Mouse (Mus musculus) thymus, adult 2 months (tissue): ENCODE measurements around the gene Syde1. TPM values are rescaled to one million over a fixed set of nuclear protein-coding genes. Genes with fewer than 3 reads are reported as not detected.
A peak's percentile ranks its signal among the peaks of the same experiment; 100 is the strongest.

Experiments
- DNase-seq: peaks from one replicate; pipeline ENCODE4 v3.0.0; 2021
- H3K27ac ChIP-seq: fragments of 200-500 bp; 2 replicates; pipeline ENCODE4 v1.5.1; 2012; ENCODE audit warnings: low read length, control low read depth; ENCODE audit not compliant: control insufficient read depth, insufficient read depth
- H3K27me3 ChIP-seq: fragments of 200-500 bp; 2 replicates; pipeline ENCODE4 v1.6.1; 2012; ENCODE audit warnings: mild to moderate bottlenecking, low read length, moderate library complexity, mixed read lengths; ENCODE audit not compliant: control insufficient read depth, insufficient read depth
- H3K36me3 ChIP-seq: fragments of 200-500 bp; 2 replicates; pipeline ENCODE4 v1.6.1; 2012; ENCODE audit warnings: mild to moderate bottlenecking, low read length, moderate library complexity; ENCODE audit not compliant: control insufficient read depth, insufficient read depth
- H3K4me1 ChIP-seq: fragments of 200-500 bp; replicated peaks from 2 replicates; pipeline ENCODE4 v1.6.1; 2012; ENCODE audit warnings: low read length; ENCODE audit not compliant: control insufficient read depth, insufficient read depth
- H3K4me3 ChIP-seq: fragments of 200-500 bp; 2 replicates; pipeline ENCODE4 v1.5.1; 2012; ENCODE audit warnings: mild to moderate bottlenecking, low read length, control low read depth, moderate library complexity; ENCODE audit not compliant: control insufficient read depth, insufficient read depth
- CTCF ChIP-seq: fragments of 200-500 bp; IDR thresholded peaks from 2 replicates; pipeline ENCODE4 v1.5.1; 2012; ENCODE audit warnings: mild to moderate bottlenecking, control low read depth, low read length, moderate library complexity, borderline replicate concordance; ENCODE audit not compliant: control insufficient read depth, poor library complexity, insufficient read depth; ENCODE audit errors: extremely low read depth
- POLR2A ChIP-seq: fragments of 200-500 bp; IDR thresholded peaks from 2 replicates; pipeline ENCODE4 v1.6.1; 2012; ENCODE audit warnings: mild to moderate bottlenecking, low read length, control low read depth, moderate library complexity; ENCODE audit not compliant: control insufficient read depth, poor library complexity, insufficient read depth; ENCODE audit errors: extremely low read depth
- WGBS: fragments of 180-500 bp; shearing (Covaris S2); methylation state at CpG from one replicate; pipeline ENCODE4 v1.1.7; 2018; 5-methylcytosine and 5-hydroxymethylcytosine counted together
- polyA plus RNA-seq: library from polyadenylated mRNA; depleted of rRNA; stranded (reverse); fragments of >200 nt; gene quantifications from 2 replicates; pipeline ENCODE4 v1.2.3, GENCODE M21; 2012

The Syde1 gene
- polyA plus RNA-seq, 1 experiment, result 12.2 TPM

DNA sequence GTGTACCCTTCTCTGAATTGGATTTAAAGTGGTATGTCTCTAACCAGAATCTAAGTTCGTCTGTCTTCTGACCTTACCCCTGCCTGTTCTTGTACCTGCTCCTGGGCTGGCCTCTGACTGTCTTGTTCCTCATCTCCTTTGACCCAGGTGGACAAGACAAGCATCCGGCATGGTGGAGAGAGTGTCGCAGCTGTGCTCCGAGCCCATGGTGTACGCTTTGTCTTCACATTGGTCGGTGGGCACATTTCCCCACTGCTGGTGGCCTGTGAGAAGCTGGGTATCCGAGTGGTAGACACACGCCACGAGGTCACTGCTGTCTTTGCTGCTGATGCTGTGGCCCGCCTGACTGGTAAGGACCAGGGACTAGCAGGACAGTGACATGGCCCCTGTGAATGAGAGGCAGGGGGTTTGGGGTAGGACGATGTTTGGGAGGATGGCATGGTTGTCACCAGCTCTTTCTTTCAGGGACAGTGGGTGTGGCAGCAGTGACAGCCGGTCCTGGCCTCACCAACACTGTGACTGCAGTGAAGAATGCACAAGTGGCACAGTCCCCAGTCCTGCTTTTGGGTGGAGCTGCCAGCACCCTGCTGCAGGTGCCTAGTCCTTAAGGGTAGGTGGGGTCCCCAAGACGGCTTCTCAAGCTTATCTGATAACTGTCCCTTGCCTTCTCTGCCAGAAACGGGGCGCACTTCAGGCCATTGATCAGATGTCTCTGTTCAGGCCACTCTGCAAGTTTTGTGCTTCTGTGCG lies 15.2 kb downstream of the Syde1 start:
- peak overlapping the region; percentile 37 for H3K4me3 ChIP-seq
- peaks cover 53% of the 10 kb centered on the region for H3K4me1 ChIP-seq
- H3K27ac ChIP-seq, result peak overlapping the region; percentile 62; the same call in 1 of the 2 replicates
- H3K36me3 ChIP-seq, result peaks cover 28% of the 10 kb centered on the region
- H3K27me3 ChIP-seq, result no peaks in the 10 kb centered on the region
- 79% methylated on average over 16 of the region's 16 CpGs for WGBS
- DNase-seq, result peak; percentile 29
- TF ChIP-seq POLR2A (no peak), CTCF (no peak)

- peaks cover 45% of the 10 kb centered on the region for H3K4me1 ChIP-seq
- H3K4me3 ChIP-seq, result peak overlapping the region; percentile 5
- H3K27ac ChIP-seq, result peak overlapping the region; percentile 27
- peaks cover 20% of the 10 kb centered on the region for H3K36me3 ChIP-seq
- 79% methylated on average over 2 of the region's 2 CpGs for WGBS
- DNase-seq, result no peak
- H3K27me3 ChIP-seq, result no peaks in the 10 kb centered on the region
- TF ChIP-seq CTCF, result no peak
- TF ChIP-seq POLR2A, result no peak
Observed at GRCm38 (mm10) chr10:78575690-78576089, 16.1 kb downstream of the Syde1 start.

DNA sequence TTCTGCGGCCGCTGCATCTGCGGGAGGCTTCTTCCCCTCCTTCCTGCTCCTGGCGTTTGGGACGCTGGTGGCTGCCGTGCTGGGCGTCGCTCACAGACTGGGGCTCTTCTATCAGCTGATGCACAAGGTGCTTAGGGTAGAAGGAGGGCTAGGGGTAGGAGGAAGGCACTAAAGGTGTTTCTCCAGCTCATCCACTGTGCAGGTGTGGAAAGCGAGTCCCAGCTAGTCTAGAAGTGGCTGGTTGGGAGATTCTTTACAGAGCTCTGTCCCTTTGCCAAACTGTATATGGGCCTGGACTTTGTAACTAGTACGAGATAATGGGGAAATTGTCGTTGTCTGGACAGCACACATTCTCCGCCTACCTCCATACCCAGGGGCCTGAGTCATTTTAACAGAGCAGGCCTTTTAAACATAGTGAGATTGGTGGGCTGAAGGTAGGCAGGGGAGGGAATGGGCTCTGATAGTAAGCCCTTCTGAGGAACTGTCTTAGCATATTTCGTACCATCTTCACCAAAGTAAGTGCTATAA lies 16.6 kb downstream of the Syde1 start:
- DNase-seq, result no peak
- 10% methylated on average over 13 of the region's 13 CpGs for WGBS

DNA sequence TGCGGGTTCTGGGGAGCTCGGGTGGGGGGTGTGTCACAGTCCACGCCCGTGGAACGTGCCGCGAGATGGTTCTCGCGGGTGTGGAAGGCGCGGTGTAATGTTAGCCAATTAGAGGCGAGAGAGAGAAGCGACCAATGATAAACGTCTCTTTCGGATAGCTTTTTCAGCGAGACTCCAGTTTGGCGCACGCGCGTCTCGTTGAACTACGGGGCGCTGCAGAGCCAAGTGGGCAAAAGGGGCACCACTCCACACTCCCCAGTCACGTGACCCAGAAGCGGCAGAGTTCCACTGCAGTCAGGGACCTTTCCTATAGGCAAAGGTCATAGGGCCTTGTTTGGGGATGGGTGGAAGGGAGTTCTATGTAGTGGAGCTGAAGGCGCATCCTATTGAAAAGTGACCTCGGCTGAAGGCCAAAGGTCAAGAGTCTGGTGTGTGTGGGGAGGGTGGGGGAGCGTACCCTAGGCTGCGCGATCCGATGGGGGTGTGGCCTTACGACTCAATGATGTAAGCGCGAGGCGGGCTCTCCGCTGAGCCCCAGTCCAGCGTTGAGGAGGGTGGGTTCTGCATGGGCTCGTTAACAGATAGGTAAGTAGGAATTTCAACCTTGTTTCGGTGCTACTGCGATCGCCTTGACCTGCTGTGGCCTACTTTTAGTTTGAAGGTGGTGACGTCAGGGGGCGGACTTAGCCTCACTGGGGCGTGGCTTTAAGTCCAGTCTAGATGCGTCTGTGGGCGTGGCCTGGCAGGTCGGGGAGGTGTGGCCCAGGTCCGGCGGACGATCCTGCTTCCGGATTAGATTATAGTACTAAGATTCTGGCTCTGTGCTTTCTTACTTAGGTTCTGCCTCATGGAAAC lies 17.3 kb downstream of the Syde1 start, which contains the start of gene Ilvbl:
TSS of gene Ilvbl (plus strand) at position 97 of the 855 bp plus-strand sequence.
- Histone ChIP-seq H3K36me3 (peaks cover 7% of the 10 kb centered on the region), H3K27me3 (no peaks in the 10 kb centered on the region), H3K4me3 (peak within 1 kb of the TSS; percentile 87), H3K4me1 (peaks cover 34% of the 10 kb centered on the region), H3K27ac (peak within 1 kb of the TSS; percentile 93)
- under 1% methylated on average over 51 of the region's 51 CpGs for WGBS
- peak; percentile 96 for DNase-seq
- TF ChIP-seq POLR2A, result peak; percentile 74
- 0 out of 2 replicates have a peak, but pooled peaks have one; percentile 37 for TF ChIP-seq CTCF

More for the DNA sequence above, 16.6 kb downstream of the Syde1 start:
- Histone ChIP-seq H3K27me3 (no peaks in the 10 kb centered on the region), H3K4me1 (peaks cover 40% of the 10 kb centered on the region), H3K4me3 (peak overlapping the region; percentile 87), H3K36me3 (peaks cover 14% of the 10 kb centered on the region), H3K27ac (peak overlapping the region; percentile 91)
- TF ChIP-seq CTCF, result no peak
- TF ChIP-seq POLR2A, result no peak

DNA sequence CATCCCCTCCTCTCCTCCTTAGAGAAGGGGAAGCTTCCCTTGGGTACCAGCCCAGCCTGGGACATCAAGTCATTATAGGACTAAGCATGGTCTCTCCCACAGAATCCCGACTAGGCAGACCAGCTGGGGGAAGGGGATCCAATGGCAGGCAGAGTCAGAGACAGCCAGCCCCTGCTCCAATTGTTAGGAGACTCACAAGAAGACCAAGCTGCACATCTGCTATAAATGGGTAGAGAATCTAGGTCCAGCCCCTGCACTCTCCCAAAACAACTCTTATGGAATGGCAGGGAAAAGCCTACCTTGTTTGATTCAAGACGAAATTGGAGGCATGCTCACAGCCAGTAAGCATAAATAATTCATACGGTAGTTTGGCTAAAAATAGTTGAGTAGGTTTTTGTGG lies 18.5 kb downstream of the Syde1 start:
- Histone ChIP-seq H3K4me3 (no peak overlapping the region), H3K36me3 (no peaks in the 10 kb centered on the region), H3K27me3 (no peaks in the 10 kb centered on the region), H3K4me1 (peaks cover 22% of the 10 kb centered on the region), H3K27ac (no peak overlapping the region)
- WGBS, result 55% methylated on average over 3 of the region's 3 CpGs
- TF ChIP-seq POLR2A (no peak), CTCF (no peak)
- DNase-seq, result no peak

DNA sequence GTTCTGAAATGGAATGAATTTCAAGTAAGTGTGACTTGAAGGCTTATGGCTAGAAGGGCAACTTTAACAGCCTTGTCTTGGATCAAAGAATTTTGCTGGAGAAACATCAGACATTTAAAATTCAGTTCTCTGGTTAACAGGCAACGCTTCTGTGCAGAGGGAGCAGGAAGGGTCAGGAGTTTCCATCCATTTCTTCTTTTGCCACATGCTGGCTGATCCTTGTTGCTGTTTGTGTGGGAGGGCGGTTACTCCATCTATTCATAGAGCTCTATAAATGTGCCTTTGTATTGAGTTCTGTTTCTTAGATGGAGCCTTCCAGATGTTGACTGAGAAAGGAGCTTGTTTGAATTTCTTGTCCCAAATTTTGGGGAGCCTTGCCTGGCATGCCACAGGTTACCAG lies 20.9 kb downstream of the Syde1 start:
- Histone ChIP-seq H3K4me1 (peaks cover 6% of the 10 kb centered on the region), H3K36me3 (no peaks in the 10 kb centered on the region), H3K4me3 (no peak overlapping the region), H3K27ac (no peak overlapping the region), H3K27me3 (no peaks in the 10 kb centered on the region)
- WGBS, result 96% methylated on average over 2 of the region's 2 CpGs
- DNase-seq, result no peak
- TF ChIP-seq POLR2A (no peak), CTCF (no peak)
